1 mouse cellular context compared by ENCODE assay signal in genomic region chr16:18429641-18430040, GRCm38 (mm10).
TF ChIP-seq lines count a peak whose summit lies in the region.

No protein-coding gene starts in this region.

TF ChIP-seq in MEL, 35 proteins besides CTCF, POLR2A, EP300 and RAD21 (continued from another document):
- no peak for TF ChIP-seq E2F4 (IDR thresholded peaks at IDR 0.05; ENCODE audit: borderline replicate concordance, low read depth, low read length)
- TF ChIP-seq ZKSCAN1 (IDR thresholded peaks at IDR 0.05; ENCODE audit: low read depth, low read length) = no peak
- no peak for TF ChIP-seq TBP (IDR thresholded peaks at IDR 0.05; ENCODE audit: low read depth, low read length)
